Mouse (Mus musculus) kidney, adult 10 weeks (tissue): ENCODE results near the gene Tfap2e. TPM values are rescaled to one million over a fixed set of nuclear protein-coding genes. Genes with fewer than 3 reads are reported as not detected.

ENCODE experiments used
- polyA plus RNA-seq: library from polyadenylated mRNA; stranded (reverse); fragments of 350-450 nt; fragmentation: Illumina TruSeq; extraction: RNeasy Lipid Tissue Mini Kit (QIAGEN cat#74804); gene quantifications from one replicate; pipeline ENCODE4 v1.2.3, GENCODE M21; 2014; ENCODE audit warnings: low read depth, low replicate concordance

Tfap2e gene
- not detected for polyA plus RNA-seq

GRCm38 (mm10) chr4:126736001-126736414 is at the start of gene Tfap2e:
Gene Tfap2e, minus strand, starts transcription at chr4:126736240.

GRCm38 (mm10) chr4:126753268-126754230 is 17.5 kb upstream of the Tfap2e start, which contains the start of the genes Ncdn and AU040320:
Gene Ncdn, minus strand, starts transcription at chr4:126753438.
Gene AU040320, plus strand, starts transcription at chr4:126753544.

GRCm38 (mm10) chr4:126677054-126678003 is 58.7 kb downstream of the Tfap2e start, which contains the start of gene Psmb2:
Gene Psmb2, plus strand, starts transcription at chr4:126677630.

Other genes starting within 250 kb of the Tfap2e start
- gene Ago4, start 202.8 kb downstream of the Tfap2e start, polyA plus RNA-seq: 3.6 TPM
- 0.24 TPM for gene Clspn, start 179.3 kb downstream of the Tfap2e start, polyA plus RNA-seq
- 4.0 TPM for gene 5730409E04Rik, start 126.4 kb downstream of the Tfap2e start, polyA plus RNA-seq
- gene Psmb2, start 58.6 kb downstream of the Tfap2e start, polyA plus RNA-seq: 52.1 TPM
- gene Ncdn, start 17.2 kb upstream of the Tfap2e start, polyA plus RNA-seq: not detected
- gene AU040320, start 17.3 kb upstream of the Tfap2e start, polyA plus RNA-seq: 12.5 TPM
- 34.0 TPM for gene Zmym4, start 231.9 kb upstream of the Tfap2e start, polyA plus RNA-seq